Mouse (Mus musculus): Measurements from ENCODE around the gene Kcnk18. TPM values are rescaled to one million over a fixed set of nuclear protein-coding genes. Genes with fewer than 3 reads are reported as not detected.

Kcnk18 gene
- polyA plus RNA-seq, 1 experiment = not detected

DNA sequence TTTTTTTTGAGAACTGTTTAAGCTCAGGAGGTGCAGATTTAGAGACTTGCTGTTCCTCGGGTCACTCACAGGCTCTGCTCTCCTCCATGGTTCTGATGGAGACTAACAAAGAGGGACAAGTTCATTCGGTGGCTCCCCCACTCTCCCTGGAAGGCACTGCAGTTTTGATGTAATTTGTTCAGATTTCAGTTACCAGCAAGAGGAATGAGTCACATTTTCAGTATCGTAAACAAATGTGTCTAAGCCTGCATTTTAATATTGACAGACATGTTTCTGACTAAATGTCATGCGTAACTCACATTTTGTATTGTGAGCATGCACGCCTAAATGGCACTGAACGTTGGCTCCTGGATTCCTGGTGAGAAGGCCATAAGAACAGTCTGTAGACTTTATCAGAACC is 46.9 kb downstream of the Kcnk18 start:
- H3K27ac ChIP-seq (ENCODE audit: insufficient read depth, low read length) = no peak overlapping the region
- H3K4me1 ChIP-seq (ENCODE audit: control insufficient read depth, insufficient read depth, low read length) = no peaks in the 10 kb centered on the region; the same call in 1 of the 2 replicates
- H3K4me3 ChIP-seq (ENCODE audit: insufficient read depth, low read length) = no peak overlapping the region
- TF ChIP-seq POLR2A (IDR thresholded peaks at IDR 0.05; ENCODE audit: low read depth, low read length) (no peak), CTCF (IDR thresholded peaks at IDR 0.05; ENCODE audit: borderline replicate concordance, insufficient read depth, low read length) (no peak)

DNA sequence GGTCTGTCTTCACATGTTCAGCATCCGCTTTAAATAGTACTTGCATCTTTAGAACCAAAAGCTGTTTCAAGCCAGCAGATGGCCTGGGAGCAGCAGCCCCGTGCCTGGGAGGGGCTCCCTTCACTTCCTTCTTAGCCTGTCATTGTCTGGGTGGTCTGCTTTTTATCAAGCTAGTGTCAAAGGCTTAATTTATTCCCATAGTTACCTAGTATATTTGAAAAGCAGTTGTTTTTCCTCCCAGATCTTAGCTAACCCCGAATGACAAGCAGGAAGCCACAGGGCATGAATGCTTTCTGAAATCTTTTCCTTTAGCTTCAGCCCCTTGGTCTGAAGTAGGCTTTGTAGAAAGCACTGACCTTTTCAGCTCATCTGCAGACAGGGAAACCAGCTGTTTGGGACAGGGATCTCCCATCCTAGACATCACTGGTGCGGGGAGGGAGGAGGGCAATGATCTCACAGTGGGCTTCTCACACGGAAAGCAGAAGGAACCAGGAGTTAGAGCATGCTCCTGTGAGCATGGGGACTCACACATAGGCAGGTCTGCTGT is 48.5 kb downstream of the Kcnk18 start:
- H3K27ac ChIP-seq (ENCODE audit: insufficient read depth, low read length) = no peak overlapping the region

DNA sequence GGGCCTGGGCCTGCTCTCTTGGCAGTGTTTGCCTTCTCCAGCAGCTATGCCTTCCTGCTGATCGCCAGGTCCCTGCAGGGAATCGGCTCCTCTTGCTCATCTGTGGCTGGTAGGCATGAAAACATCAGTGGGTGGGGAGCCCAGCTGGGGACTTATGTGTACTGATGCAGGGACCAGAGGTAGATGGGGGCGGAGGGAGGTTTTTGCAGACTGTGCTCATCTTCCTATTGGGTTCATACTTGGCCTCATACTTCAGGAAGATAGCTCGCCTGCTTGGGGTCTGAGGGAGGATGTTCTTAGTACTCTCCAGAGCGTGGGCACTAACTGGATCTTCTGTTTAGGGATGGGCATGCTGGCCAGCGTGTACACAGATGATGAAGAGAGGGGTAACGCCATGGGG is 54.2 kb downstream of the Kcnk18 start:
- H3K27ac ChIP-seq (ENCODE audit: insufficient read depth, low read length) = no peak overlapping the region
- no peak overlapping the region for H3K4me3 ChIP-seq (ENCODE audit: insufficient read depth, low read length)
- H3K4me1 ChIP-seq (ENCODE audit: control insufficient read depth, insufficient read depth, low read length) = no peaks in the 10 kb centered on the region
- TF ChIP-seq POLR2A (IDR thresholded peaks at IDR 0.05; ENCODE audit: low read depth, low read length) (no peak), CTCF (IDR thresholded peaks at IDR 0.05; ENCODE audit: borderline replicate concordance, insufficient read depth, low read length) (no peak)

More for the DNA sequence above, 48.5 kb downstream of the Kcnk18 start:
- no peak for TF ChIP-seq CTCF (IDR thresholded peaks at IDR 0.05; ENCODE audit: borderline replicate concordance, insufficient read depth, low read length)
- TF ChIP-seq POLR2A (IDR thresholded peaks at IDR 0.05; ENCODE audit: low read depth, low read length) = no peak
- no peaks in the 10 kb centered on the region; the same call in 1 of the 2 replicates for H3K4me1 ChIP-seq (ENCODE audit: control insufficient read depth, insufficient read depth, low read length)
- H3K4me3 ChIP-seq (ENCODE audit: insufficient read depth, low read length) = no peak overlapping the region

DNA sequence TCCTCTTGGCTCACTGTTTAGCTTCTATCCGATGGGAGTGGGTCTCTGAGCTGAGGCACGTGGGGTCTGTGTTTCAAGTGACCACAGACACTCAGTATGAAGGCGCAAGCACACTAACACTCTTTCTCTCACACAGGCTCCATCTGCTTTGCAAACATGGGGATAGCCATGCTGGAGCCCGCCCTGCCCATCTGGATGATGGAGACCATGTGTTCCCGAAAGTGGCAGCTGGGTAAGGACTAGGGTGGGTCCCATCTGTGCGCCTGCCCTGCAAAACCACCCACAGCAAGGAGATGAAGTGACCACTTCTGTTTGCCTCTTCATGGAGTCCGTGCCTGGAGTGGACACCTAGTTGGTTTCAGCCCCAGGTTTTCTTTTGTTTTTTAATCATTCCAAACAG is 57.3 kb downstream of the Kcnk18 start:
- H3K4me1 ChIP-seq (ENCODE audit: control insufficient read depth, insufficient read depth, low read length) = no peaks in the 10 kb centered on the region
- no peak overlapping the region for H3K27ac ChIP-seq (ENCODE audit: insufficient read depth, low read length)
- TF ChIP-seq POLR2A (IDR thresholded peaks at IDR 0.05; ENCODE audit: low read depth, low read length) (no peak), CTCF (IDR thresholded peaks at IDR 0.05; ENCODE audit: borderline replicate concordance, insufficient read depth, low read length) (no peak)
- no peak overlapping the region for H3K4me3 ChIP-seq (ENCODE audit: insufficient read depth, low read length)

DNA sequence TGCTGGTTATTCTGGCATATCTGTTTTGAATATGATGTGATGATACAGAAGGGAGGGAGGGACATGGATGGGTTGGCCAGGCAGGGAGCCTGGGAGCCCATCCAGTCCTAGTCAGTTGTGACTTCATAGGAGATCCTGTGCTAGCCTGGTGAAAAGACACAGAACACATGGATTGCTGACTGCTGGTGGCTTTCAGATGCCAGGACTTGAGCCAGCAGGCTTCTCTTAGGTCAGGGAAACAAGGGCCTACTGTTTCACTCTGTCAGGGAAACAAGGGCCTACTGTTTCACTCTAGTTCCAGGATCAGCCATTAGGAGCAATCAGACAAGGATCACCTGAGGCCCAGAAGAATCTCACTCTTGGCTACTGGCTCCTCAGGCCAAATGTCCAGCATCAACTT is 61.8 kb downstream of the Kcnk18 start:
- Histone ChIP-seq H3K27ac (ENCODE audit: insufficient read depth, low read length) (no peak overlapping the region), H3K4me3 (ENCODE audit: insufficient read depth, low read length) (no peak overlapping the region), H3K4me1 (ENCODE audit: control insufficient read depth, insufficient read depth, low read length) (no peaks in the 10 kb centered on the region)
- TF ChIP-seq POLR2A (IDR thresholded peaks at IDR 0.05; ENCODE audit: low read depth, low read length) (no peak), CTCF (IDR thresholded peaks at IDR 0.05; ENCODE audit: borderline replicate concordance, insufficient read depth, low read length) (no peak)

DNA sequence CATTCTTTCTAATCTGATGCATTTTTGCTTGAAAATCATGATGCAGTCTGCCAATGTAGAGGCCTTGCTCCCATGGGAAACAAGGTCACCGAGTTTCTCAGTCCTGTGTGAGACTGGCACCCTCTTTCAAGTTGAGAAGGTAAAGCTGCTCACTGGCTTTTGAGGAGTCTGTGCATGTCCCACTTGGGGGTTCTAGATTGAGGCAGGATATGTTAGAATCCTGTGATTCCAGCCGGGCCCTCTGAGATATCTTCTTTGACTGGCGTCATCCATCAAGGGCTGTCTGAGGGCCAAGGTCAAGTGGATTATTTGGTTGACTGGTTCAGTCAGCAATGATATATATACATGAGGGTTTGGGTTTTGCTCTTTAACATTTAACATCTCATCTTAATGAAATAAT is 63.0 kb downstream of the Kcnk18 start:
- TF ChIP-seq POLR2A (IDR thresholded peaks at IDR 0.05; ENCODE audit: low read depth, low read length) = no peak
- no peak overlapping the region for H3K4me3 ChIP-seq (ENCODE audit: insufficient read depth, low read length)
- H3K4me1 ChIP-seq (ENCODE audit: control insufficient read depth, insufficient read depth, low read length) = no peaks in the 10 kb centered on the region
- H3K27ac ChIP-seq (ENCODE audit: insufficient read depth, low read length) = no peak overlapping the region

Other genes starting within 250 kb of the Kcnk18 start
- gene Shtn1, start 143.1 kb upstream of the Kcnk18 start, polyA plus RNA-seq (2011; ENCODE audit: insufficient read length, low read depth, missing spikeins) = 0.56 and 1.1 TPM in 2 replicates
- gene Vax1, start 49.2 kb upstream of the Kcnk18 start, polyA plus RNA-seq (2011; ENCODE audit: insufficient read length, low read depth, missing spikeins) = not detected in 2 replicates
- gene Slc18a2, start 41.7 kb downstream of the Kcnk18 start, polyA plus RNA-seq (2011; ENCODE audit: insufficient read length, low read depth, missing spikeins) = not detected in 2 replicates
- gene Rps12-ps3, start 103.1 kb downstream of the Kcnk18 start, polyA plus RNA-seq (2011; ENCODE audit: insufficient read length, low read depth, missing spikeins) = 496 and 833 TPM in 2 replicates
- gene Pdzd8, start 126.6 kb downstream of the Kcnk18 start, polyA plus RNA-seq (2011; ENCODE audit: insufficient read length, low read depth, missing spikeins) = 48.8 and 50.6 TPM in 2 replicates
- 16.6 and 20.5 TPM in 2 replicates for gene Emx2, start 239.2 kb downstream of the Kcnk18 start, polyA plus RNA-seq (2011; ENCODE audit: insufficient read length, low read depth, missing spikeins)